15 mouse cellular contexts compared by ENCODE assay signal in genomic region chr2:44306137-44306536, GRCm38 (mm10).
DNase-seq lines count a peak whose midpoint lies in the region; ATAC-seq and TF ChIP-seq lines count a peak whose summit lies in the region.
"Had no signal": no experiment of that assay in that cellular context is flagged by ENCODE, and none has a peak within 500 bp of the region (broad histone marks: within the 10 kb centered on the region; RNA-seq: fewer than 3 reads in every experiment).

No protein-coding gene starts in this region.

- no peak overlapping the region for H3K4me3 ChIP-seq in midbrain, postnatal 0 days (ENCODE audit: low read depth, low read length)
- H3K4me3 ChIP-seq in midbrain, embryonic 16.5 days (ENCODE audit: low read depth, low read length): no peak overlapping the region
- H3K4me3 ChIP-seq: forebrain, embryonic 10.5 days; limb, embryonic 12.5 days had no signal

- no peaks in the 10 kb centered on the region for H3K4me1 ChIP-seq in midbrain, postnatal 0 days (ENCODE audit: insufficient read depth, low read length)
- H3K4me1 ChIP-seq in midbrain, embryonic 16.5 days (ENCODE audit: control insufficient read depth, insufficient read depth, low read length): peaks cover 11% of the 10 kb centered on the region

- no peak overlapping the region for H3K27ac ChIP-seq in midbrain, postnatal 0 days (ENCODE audit: low read depth, low read length)
- H3K27ac ChIP-seq in midbrain, embryonic 16.5 days (ENCODE audit: low read length): no peak overlapping the region
- H3K27ac ChIP-seq: forebrain, embryonic 10.5 days; limb, embryonic 12.5 days had no signal

- no peak for ATAC-seq in midbrain, postnatal 0 days (ENCODE audit: low FRiP score)
- ATAC-seq in midbrain, embryonic 16.5 days: no peak
- no peak for ATAC-seq in inflammation-experienced regulatory T-cells, adult 6 months

- peak; percentile 3 for DNase-seq in heart, adult 8-10 months (ENCODE audit: low spot score)
- DNase-seq in heart, adult 18-20 months: no peak
- DNase-seq in midbrain, postnatal 0 days (ENCODE audit: low spot score): no peak
- DNase-seq in ZHBTc4 (ENCODE audit: low read depth, low spot score): peak; percentile 16
- no peak for DNase-seq in frontal cortex, postnatal 36 days (ENCODE audit: low spot score in 2 of 2)
- DNase-seq: gastrocnemius, postnatal 14 days; heart, postnatal 10 days; kidney, adult 18-20 months; layer of hippocampus, adult 9-11 months; lung, postnatal 36 days; thymus, postnatal 14 days had no signal

- TF ChIP-seq CTCF in midbrain, postnatal 0 days (IDR thresholded peaks at IDR 0.05): peak; percentile 32; the same call in 1 of the 2 replicates

- WGBS in midbrain, postnatal 0 days: 56% methylated on average over 2 of the region's 2 CpGs
- WGBS in midbrain, embryonic 16.5 days: 44% methylated on average over 2 of the region's 2 CpGs

- H3K9ac ChIP-seq in midbrain, postnatal 0 days (replicated peaks; ENCODE audit: low read length, poor library complexity, severe bottlenecking): no peak overlapping the region
- H3K9ac ChIP-seq in midbrain, embryonic 16.5 days (ENCODE audit: low read depth, low read length): no peak overlapping the region
- H3K9ac ChIP-seq: limb, embryonic 12.5 days had no signal

- H3K4me2 ChIP-seq in midbrain, postnatal 0 days (ENCODE audit: low read depth, low read length, poor library complexity, severe bottlenecking): no peak overlapping the region
- no peak overlapping the region for H3K4me2 ChIP-seq in midbrain, embryonic 16.5 days (ENCODE audit: low read length)

- H3K9me3 ChIP-seq in midbrain, postnatal 0 days (ENCODE audit: low read length): no peaks in the 10 kb centered on the region
- H3K9me3 ChIP-seq in midbrain, embryonic 16.5 days (replicated peaks; ENCODE audit: control insufficient read depth, low read length, poor library complexity, severe bottlenecking): no peaks in the 10 kb centered on the region
- H3K9me3 ChIP-seq: forebrain, embryonic 10.5 days; limb, embryonic 12.5 days had no signal

- H3K27me3 ChIP-seq in midbrain, postnatal 0 days (ENCODE audit: insufficient read depth, low read length): no peaks in the 10 kb centered on the region
- no peaks in the 10 kb centered on the region for H3K27me3 ChIP-seq in midbrain, embryonic 16.5 days (ENCODE audit: control insufficient read depth, insufficient read depth, low read depth, low read length)
- H3K27me3 ChIP-seq: limb, embryonic 12.5 days had no signal

- H3K36me3 ChIP-seq in midbrain, postnatal 0 days (ENCODE audit: insufficient read depth, low read length): no peaks in the 10 kb centered on the region
- H3K36me3 ChIP-seq in midbrain, embryonic 16.5 days (ENCODE audit: control insufficient read depth, insufficient read depth, low read length): no peaks in the 10 kb centered on the region
- H3K36me3 ChIP-seq: forebrain, embryonic 10.5 days; limb, embryonic 12.5 days had no signal

Comparison
In these comparisons a context has a peak if more than half of its experiments do, and no peak if none do; other contexts are left out.
1. DNase-seq: peak in heart, adult 8-10 months (single experiment) and ZHBTc4 (single experiment); none in heart, adult 18-20 months (0 of 2), midbrain, postnatal 0 days (single experiment) and frontal cortex, postnatal 36 days (0 of 2).